Mouse (Mus musculus): Measurements from ENCODE around the gene Snai1. TPM values are rescaled to one million over a fixed set of nuclear protein-coding genes. Genes with fewer than 3 reads are reported as not detected.

The Snai1 gene
- polyA plus RNA-seq (2012; rRNA removed) = 12.1 and 13.2 TPM in 2 replicates

GRCm38 (mm10) chr2:167537476-167538297 is at the start of gene Snai1:
Snai1 (plus strand) TSS chr2:167538195.
- WGBS = under 1% methylated on average over 58 of the region's 58 CpGs
- Histone ChIP-seq H3K27me3 (ENCODE audit: control insufficient read depth, insufficient read depth, low read length) (no peaks in the 10 kb centered on the region), H3K27ac (ENCODE audit: insufficient read depth, low read depth, low read length) (peak within 1 kb of the TSS; percentile 21), H3K4me1 (ENCODE audit: control insufficient read depth, insufficient read depth, insufficient read length, low read length) (peaks cover 11% of the 10 kb centered on the region), H3K4me3 (ENCODE audit: low read depth, low read length) (peak within 1 kb of the TSS; percentile 64), H3K36me3 (ENCODE audit: control insufficient read depth, insufficient read depth, low read length) (peaks cover 1% of the 10 kb centered on the region; the same call in 1 of the 2 replicates)
- TF ChIP-seq POLR2A (IDR thresholded peaks at IDR 0.05; ENCODE audit: low read depth, low read length) = peak; percentile 91
- peak; percentile 71 for TF ChIP-seq CTCF (IDR thresholded peaks at IDR 0.05; ENCODE audit: extremely low read depth, insufficient read length, insufficient replicate concordance, low read depth, low read length)

- peaks cover 30% of the 10 kb centered on the region for H3K4me1 ChIP-seq (ENCODE audit: control insufficient read depth, insufficient read depth, insufficient read length, low read length)
- TF ChIP-seq POLR2A (IDR thresholded peaks at IDR 0.05; ENCODE audit: low read depth, low read length) (no peak), CTCF (IDR thresholded peaks at IDR 0.05; ENCODE audit: extremely low read depth, insufficient read length, insufficient replicate concordance, low read depth, low read length) (no peak)
- peaks cover 15% of the 10 kb centered on the region; the same call in 1 of the 2 replicates for H3K36me3 ChIP-seq (ENCODE audit: control insufficient read depth, insufficient read depth, low read length)
- no peak overlapping the region for H3K27ac ChIP-seq (ENCODE audit: insufficient read depth, low read depth, low read length)
- WGBS = 74% methylated on average over 4 of the region's 4 CpGs
- peak overlapping the region; percentile 96; the same call in 1 of the 2 replicates for H3K4me3 ChIP-seq (ENCODE audit: low read depth, low read length)
- no peaks in the 10 kb centered on the region for H3K27me3 ChIP-seq (ENCODE audit: control insufficient read depth, insufficient read depth, low read length)
Observed at GRCm38 (mm10) chr2:167490813-167491525, 47.0 kb upstream of the Snai1 start.

DNA sequence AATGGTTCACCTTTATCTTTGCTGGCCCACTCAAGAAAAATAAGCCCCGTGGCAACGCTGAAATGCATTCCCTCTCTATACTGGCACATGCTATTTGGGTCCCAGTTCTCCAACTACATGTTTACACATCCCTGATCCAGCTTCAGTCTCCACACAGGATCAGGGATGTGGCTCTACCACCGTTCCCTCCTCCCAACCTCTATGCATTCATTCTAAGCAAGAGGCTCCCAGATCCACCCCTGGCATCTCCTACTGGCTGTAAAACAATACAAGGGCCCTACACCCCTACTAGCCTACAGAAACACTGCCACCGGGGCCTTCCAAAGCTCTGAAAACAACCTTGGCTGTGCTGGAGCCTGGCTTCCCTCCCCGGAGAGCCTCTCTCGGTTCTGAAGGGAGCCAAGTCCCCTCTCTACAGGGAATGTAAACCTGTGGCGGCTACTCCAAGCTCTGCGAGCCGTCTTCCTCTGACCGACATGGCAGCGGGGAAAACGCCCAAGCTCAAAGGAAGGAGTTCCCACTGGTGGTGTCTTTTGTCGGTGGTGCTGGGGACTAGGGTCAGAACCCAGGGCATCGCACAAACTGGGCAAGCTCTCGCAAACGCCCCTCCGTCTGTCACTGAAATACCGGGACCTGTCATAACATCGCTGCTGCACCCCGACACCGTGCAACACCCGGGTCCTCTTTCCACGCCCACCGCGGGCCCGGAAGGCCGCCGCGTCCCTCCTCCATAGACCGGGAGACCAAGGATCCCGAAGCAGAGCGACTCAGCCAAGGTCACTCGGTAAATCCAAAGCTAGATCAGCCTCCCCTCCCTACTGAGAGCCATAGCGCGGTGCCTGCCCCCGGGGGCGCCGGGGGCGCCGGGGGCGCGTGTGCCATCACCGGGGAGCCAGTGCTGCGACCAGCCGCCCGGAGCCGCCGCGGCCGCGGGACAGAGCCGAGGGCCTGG is 46.0 kb upstream of the Snai1 start, which contains the start of gene Rnf114:
Gene Rnf114, plus strand, starts transcription at position 889 of the 952 bp plus-strand sequence.
- Histone ChIP-seq H3K27ac (ENCODE audit: insufficient read depth, low read depth, low read length) (peak within 1 kb of the TSS; percentile 86), H3K27me3 (ENCODE audit: control insufficient read depth, insufficient read depth, low read length) (no peaks in the 10 kb centered on the region), H3K4me1 (ENCODE audit: control insufficient read depth, insufficient read depth, insufficient read length, low read length) (peaks cover 19% of the 10 kb centered on the region), H3K36me3 (ENCODE audit: control insufficient read depth, insufficient read depth, low read length) (peaks cover 14% of the 10 kb centered on the region; the same call in 1 of the 2 replicates), H3K4me3 (ENCODE audit: low read depth, low read length) (peak within 1 kb of the TSS; percentile 96)
- 2% methylated on average over 49 of the region's 52 CpGs for WGBS
- TF ChIP-seq CTCF (IDR thresholded peaks at IDR 0.05; ENCODE audit: extremely low read depth, insufficient read length, insufficient replicate concordance, low read depth, low read length) (no peak), POLR2A (IDR thresholded peaks at IDR 0.05; ENCODE audit: low read depth, low read length) (no peak)

DNA sequence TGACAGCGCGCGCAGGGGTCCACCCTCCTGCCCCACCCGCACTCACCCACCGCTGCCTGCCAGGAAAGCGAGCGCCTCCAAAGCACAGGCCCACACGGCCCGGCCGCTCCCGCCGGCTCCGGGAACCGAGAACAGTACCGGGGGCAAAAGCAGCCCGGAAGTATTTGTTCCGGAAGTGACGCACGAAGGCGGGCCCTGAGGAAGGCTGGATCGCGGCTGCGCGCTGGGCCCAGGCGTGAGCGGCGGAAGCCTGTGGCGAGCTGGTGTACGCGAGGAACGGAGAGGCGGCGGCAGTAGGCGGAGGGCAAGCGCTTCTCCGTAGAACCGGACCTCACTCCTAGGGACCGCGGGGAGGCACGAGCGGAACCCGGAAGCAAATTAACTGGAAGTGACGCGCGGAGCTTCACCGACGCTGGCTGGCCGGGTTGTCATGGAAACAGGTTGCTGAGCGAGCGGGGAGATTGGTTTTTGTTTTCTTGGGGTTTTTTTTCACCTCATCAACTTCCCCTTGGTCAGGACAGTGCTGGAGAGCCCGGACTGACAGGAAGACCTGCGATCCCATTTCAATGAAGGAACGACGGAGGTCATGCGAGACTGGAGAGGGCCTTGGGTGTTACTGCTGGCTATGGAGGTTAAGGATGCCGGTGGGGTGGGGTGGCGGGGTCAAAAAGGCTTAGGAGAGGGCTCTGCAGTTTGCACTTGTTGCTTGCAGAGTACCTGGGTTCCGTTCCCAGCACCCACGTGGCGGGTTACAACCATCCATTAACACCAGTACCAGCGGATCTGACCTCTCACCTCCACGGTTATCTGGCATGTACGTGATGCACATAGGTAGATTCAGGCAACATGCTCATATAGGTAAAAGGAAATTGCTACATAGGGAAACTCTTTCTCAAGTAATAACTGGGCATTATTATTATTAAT is 45.0 kb upstream of the Snai1 start, which contains the start of gene Spata2:
Gene Spata2, minus strand, starts transcription at position 175 of the 924 bp plus-strand sequence.
- peaks cover 12% of the 10 kb centered on the region for H3K4me1 ChIP-seq (ENCODE audit: control insufficient read depth, insufficient read depth, insufficient read length, low read length)
- no peak for TF ChIP-seq CTCF (IDR thresholded peaks at IDR 0.05; ENCODE audit: extremely low read depth, insufficient read length, insufficient replicate concordance, low read depth, low read length)
- TF ChIP-seq POLR2A (IDR thresholded peaks at IDR 0.05; ENCODE audit: low read depth, low read length) = peak; percentile 78
- peak within 1 kb of the TSS; percentile 96 for H3K4me3 ChIP-seq (ENCODE audit: low read depth, low read length)
- H3K27ac ChIP-seq (ENCODE audit: insufficient read depth, low read depth, low read length) = peak within 1 kb of the TSS; percentile 86
- no peaks in the 10 kb centered on the region for H3K27me3 ChIP-seq (ENCODE audit: control insufficient read depth, insufficient read depth, low read length)
- WGBS = 1% methylated on average over 63 of the region's 63 CpGs
- H3K36me3 ChIP-seq (ENCODE audit: control insufficient read depth, insufficient read depth, low read length) = peaks cover 9% of the 10 kb centered on the region; the same call in 1 of the 2 replicates

DNA sequence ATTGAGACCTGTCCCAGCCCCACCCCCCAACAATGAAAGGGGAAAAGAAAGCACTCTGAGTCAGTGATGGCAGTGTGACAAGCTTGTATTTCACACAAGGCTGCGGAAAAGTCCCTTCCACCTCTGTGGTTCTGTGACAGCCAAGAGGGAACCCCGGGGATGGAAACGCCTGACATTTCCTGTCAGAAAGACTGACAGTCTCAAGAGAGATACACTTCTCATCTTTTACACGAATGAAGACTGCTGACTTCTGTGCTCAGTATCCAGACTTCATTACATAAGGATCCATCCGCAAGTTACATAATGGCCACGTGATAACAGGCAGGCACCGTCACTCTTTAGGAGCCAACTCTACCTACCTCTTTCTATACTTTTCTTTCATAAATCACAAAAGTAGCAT is 41.6 kb upstream of the Snai1 start:
- Histone ChIP-seq H3K27me3 (ENCODE audit: control insufficient read depth, insufficient read depth, low read length) (no peaks in the 10 kb centered on the region), H3K4me3 (ENCODE audit: low read depth, low read length) (no peak overlapping the region), H3K36me3 (ENCODE audit: control insufficient read depth, insufficient read depth, low read length) (no peaks in the 10 kb centered on the region), H3K4me1 (ENCODE audit: control insufficient read depth, insufficient read depth, insufficient read length, low read length) (peaks cover 4% of the 10 kb centered on the region; the same call in 1 of the 2 replicates), H3K27ac (ENCODE audit: insufficient read depth, low read depth, low read length) (no peak overlapping the region)
- WGBS = 76% methylated on average over 7 of the region's 7 CpGs
- TF ChIP-seq POLR2A (IDR thresholded peaks at IDR 0.05; ENCODE audit: low read depth, low read length) = no peak
- no peak for TF ChIP-seq CTCF (IDR thresholded peaks at IDR 0.05; ENCODE audit: extremely low read depth, insufficient read length, insufficient replicate concordance, low read depth, low read length)
